Mouse (Mus musculus): ENCODE results near the gene Ifitm7. TPM values are rescaled to one million over a fixed set of nuclear protein-coding genes. Genes with fewer than 3 reads are reported as not detected.

Gene Ifitm7
- total RNA-seq (2015) = not detected in 2 replicates
- total RNA-seq (2017) = 0.22 TPM in 1 of 2 replicates, not detected in the other

DNA sequence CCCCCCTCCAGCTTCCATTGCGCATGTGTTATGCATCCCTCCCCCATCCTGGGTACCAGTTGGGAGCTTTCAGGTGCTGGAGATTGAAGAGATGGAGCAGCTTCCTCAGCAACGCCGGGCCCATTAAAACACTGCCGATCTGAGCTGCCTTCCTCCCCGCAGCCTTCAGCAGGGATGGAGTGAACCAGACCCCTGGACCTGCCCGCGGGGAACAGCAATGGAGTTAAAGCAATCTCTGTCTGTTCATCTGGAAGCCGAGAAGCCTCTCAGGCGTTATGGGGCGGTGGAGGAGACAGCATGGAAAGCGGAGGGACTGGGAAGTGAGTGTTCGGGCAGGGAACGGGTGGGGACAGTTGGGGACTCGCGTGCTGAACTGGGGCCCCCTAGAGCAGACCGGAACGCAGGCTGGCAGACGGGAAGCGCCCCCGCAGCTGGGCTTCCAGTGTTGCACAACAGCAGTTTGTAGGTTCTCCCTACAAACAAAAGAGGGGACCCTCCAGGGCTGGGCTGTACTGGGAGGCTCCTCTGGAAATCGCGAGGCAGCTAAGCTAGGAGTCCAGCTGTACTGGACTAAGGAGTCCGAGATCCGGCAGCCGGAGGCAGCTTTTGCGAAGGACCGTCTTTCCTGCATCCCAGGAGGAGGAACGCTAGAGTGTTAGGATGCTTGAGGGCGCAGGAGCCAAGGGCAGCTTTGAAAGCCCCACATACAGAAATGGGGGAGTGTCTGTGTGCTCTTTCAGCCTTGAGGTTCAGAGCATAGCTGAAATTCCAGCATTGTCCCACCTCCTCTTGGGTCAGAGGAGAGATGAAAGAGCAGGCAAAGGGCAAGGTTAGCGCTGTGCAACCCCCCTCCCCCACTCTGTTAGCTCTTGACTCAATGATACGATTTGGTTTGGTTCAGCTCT is at the start of gene Ifitm7, which contains the start of gene 2900011O08Rik:
Ifitm7 (minus strand) TSS at position 315 of the 905 bp plus-strand sequence.
2900011O08Rik (plus strand) TSS at position 31 of the 905 bp plus-strand sequence.
- ATAC-seq (ENCODE audit: poor library complexity, severe bottlenecking) = peak; percentile 63

GRCm38 (mm10) chr16:14033076-14033475 is 46.4 kb upstream of the Ifitm7 start:
- ATAC-seq (ENCODE audit: poor library complexity, severe bottlenecking) = no peak

- no peak for ATAC-seq (ENCODE audit: poor library complexity, severe bottlenecking)
These were observed 44.0 kb upstream of the Ifitm7 start for GRCm38 (mm10) chr16:14030650-14031049.

DNA sequence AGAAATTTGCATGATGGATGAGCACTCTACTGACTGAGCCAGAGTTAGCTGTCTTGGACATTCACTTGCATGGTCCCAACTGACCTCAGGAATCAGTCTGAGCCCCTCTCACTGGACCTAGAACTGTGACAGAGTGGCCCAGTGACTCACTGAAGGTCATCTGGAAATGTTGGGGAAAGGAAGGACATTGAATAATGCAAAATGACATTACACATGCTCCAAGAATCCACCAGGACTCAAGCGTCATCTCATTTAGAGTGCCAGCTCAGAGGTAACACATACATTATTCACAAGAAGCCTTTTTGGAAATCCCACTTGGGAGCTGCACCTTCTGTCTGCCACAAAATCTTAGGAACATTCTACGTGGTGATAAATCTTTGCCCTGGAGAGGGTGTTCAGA is 43.2 kb upstream of the Ifitm7 start:
- ATAC-seq (ENCODE audit: poor library complexity, severe bottlenecking) = no peak

DNA sequence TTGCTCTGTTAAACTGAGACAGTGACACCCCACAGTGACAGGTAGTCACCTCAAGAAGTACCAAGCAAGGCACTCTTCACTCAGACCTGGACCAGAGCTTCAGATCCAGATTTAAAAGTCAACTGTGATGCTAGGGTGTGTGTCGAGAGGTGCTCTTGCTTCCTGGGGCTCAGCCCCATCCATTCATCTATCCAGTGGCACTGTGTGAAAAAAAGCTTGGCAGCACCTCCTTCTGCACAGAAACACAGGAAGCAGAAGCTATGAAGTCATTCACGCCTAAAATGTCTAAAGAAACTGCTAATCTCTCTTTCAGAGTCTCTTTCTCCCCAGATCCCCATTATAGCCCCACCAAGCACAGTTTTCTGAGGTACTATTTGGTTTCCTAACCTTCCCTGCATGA is 42.4 kb upstream of the Ifitm7 start:
- no peak for ATAC-seq (ENCODE audit: poor library complexity, severe bottlenecking)

DNA sequence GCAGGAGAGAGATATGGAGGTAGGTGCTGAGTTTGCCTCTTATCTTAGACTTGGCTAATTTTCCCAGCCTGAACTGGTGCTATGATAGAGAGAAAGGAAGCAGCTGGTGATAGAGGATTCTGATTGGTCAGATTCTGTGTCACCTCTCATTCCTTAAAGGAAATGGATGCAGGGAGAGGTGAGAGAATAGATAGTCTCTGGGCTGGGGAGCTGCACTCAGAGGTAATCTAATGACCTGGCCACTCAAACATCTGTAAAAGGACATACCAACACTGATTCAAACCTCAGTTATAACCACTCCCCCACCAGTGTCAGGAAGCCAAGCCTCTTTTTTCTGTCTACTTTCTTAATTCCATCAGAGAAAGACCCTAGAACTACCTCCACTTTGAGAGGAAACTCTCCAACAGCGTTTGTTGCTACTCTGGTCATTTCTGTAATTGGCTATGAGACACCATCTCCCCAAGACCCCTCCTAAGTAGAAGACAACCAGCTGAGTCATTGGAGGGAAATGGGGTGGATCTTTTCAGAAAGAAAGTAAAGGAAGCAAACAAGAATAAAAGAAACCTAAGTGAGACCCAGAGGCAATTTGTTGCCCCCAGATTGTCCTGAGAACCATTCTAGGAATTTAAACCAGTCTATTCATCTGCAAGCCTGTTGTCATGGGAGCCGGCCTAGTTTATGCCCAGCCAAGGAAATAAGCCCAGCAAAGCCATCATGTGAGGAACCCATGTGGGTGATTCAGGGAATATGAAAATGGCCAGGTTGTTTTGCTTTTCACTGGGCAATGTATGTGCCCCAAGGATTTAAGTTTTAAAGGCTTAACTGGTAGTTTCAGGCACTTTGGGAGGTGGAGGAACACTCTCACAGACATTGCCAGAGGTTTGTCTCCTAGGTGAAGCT is 38.7 kb upstream of the Ifitm7 start:
- no peak for ATAC-seq (ENCODE audit: poor library complexity, severe bottlenecking)

DNA sequence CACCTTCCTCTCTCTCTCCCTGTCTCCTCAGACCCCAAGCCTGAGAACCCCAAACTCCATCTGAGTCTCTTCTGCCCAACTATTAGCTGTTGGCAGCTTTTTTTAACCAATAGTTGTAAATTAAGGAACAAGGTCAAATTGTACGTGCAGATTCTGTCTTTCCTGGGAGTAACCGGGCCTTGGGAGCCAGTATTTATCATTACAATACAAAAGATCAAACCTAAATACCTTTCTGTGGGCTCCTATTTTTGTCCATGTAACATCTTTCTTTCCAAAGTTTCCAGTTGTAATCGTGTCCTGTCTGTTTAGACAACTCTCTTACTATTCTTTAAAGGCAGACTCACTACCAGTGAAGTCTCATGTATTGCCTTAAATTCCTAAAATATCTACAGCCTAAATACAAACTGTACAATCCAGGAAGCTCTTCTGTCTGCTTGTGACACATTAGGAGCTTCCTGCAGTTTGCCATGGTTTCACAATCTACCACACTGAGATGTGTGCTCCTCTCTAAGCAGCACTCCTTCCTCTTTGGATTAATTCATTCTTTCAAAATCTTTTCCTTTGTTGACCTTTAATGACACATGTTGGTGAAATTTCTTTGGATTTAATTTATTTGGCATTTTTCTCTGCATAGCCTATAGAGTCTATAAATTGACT is 34.6 kb upstream of the Ifitm7 start:
- peak; percentile 72 for ATAC-seq (ENCODE audit: poor library complexity, severe bottlenecking)

GRCm38 (mm10) chr16:14017306-14017705 is 30.6 kb upstream of the Ifitm7 start:
- no peak for ATAC-seq (ENCODE audit: poor library complexity, severe bottlenecking)

- ATAC-seq (ENCODE audit: poor library complexity, severe bottlenecking) = no peak
These were observed 23.3 kb upstream of the Ifitm7 start for GRCm38 (mm10) chr16:14009966-14010365.

- ATAC-seq (ENCODE audit: poor library complexity, severe bottlenecking) = no peak
These were observed 22.0 kb upstream of the Ifitm7 start for GRCm38 (mm10) chr16:14008708-14009107.

- no peak for ATAC-seq (ENCODE audit: poor library complexity, severe bottlenecking)
These were observed 21.4 kb upstream of the Ifitm7 start for GRCm38 (mm10) chr16:14008081-14008480.

GRCm38 (mm10) chr16:14005266-14005665 is 18.6 kb upstream of the Ifitm7 start:
- ATAC-seq (ENCODE audit: poor library complexity, severe bottlenecking) = no peak

GRCm38 (mm10) chr16:14004726-14005125 is 18.0 kb upstream of the Ifitm7 start:
- no peak for ATAC-seq (ENCODE audit: poor library complexity, severe bottlenecking)

GRCm38 (mm10) chr16:14004170-14004569 is 17.5 kb upstream of the Ifitm7 start:
- peak; percentile 27; the same call in 1 of the 2 replicates for ATAC-seq (ENCODE audit: poor library complexity, severe bottlenecking)

DNA sequence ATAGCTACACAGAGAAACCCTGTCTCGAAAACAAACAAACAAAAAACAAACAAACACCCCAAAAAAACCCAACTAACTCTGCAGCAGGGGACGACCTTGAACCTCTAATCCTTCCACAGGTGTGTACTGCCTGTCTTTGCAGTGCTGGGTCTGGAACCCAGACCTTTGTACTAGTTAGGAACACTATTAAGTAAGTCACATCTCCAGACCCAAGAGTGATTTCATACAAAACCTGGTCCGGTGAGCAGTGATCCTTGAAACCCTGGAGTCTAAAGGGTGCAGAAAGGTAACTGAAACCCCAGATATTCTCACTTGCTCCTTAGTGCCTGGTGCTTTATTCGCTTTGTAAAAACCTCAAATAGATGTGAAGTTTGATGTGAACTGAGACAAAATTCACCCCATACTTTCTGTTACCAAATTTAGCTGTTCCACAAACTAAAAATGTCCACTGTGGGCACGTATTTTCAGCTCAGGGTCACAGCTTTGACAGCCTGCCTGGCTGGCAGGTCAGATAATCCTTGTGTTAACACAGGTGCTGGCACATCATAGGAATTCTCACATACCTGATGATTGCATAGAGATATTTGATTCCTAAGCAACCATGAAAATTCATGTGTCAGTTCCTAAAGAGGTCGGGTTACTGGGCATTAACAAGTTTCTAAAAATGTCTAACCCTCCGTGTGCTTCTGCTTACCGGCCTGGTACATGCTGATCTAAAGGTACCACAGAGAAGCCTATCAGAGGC is 16.9 kb upstream of the Ifitm7 start:
- ATAC-seq (ENCODE audit: poor library complexity, severe bottlenecking) = no peak

- no peak for ATAC-seq (ENCODE audit: poor library complexity, severe bottlenecking)
These were observed 7.8 kb upstream of the Ifitm7 start for GRCm38 (mm10) chr16:13994502-13994901.

DNA sequence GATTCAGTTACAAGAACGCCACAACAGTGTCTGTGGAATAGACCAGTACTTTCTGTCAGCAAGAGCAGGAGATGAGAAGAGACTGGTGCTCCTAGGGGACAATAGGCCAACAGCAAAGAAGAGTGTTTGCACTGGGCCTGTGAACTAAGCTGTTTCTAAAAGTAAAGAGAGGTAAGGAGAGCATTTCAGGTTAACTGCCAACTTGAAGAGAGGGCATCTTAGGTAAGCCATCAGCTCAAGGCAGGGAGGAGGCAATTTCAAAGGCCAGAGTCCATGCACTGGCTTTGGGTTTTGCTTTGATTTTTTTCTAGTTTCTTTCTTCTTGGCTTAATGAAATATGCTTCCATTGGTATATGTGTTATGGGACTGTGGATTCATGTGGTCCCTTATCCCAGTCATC is 7.4 kb upstream of the Ifitm7 start:
- no peak for ATAC-seq (ENCODE audit: poor library complexity, severe bottlenecking)

DNA sequence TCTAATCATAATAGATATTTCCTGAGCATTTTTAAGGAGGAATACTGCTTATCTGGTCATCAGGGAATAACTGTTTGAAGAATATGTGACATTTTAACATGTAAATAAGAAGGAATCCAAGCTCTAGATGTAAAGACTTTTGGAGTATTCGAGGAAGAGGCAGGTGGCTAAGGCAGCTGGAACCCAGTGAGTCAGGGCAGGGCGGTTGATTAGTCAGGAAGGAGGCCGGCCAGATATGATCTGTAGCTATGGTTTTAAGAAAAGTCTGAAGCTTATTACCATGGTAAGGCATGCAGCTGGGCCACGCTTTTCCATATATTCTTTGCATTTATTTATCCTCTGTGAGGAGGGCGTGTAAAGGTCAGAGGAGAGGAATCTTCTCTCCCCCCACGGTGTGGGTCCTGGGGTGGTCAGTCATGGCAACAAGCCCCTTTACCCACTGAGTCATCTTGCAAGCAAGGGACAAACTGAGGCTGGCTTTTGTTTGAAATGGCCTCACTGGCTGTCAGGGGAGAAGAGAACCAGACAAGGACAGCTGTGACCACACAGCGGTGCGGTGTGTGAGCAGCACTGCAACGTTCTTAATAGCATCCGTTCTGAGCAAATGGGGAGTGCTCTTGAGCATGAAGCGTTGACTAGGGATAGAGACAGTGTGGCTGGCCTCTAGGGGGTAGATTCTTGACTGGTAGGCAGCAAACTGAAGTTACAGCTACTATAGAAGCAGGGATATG is 6.0 kb upstream of the Ifitm7 start:
- no peak for ATAC-seq (ENCODE audit: poor library complexity, severe bottlenecking)

GRCm38 (mm10) chr16:13986197-13986573 is 503 bp downstream of the Ifitm7 start:
- no peak for ATAC-seq (ENCODE audit: poor library complexity, severe bottlenecking)

DNA sequence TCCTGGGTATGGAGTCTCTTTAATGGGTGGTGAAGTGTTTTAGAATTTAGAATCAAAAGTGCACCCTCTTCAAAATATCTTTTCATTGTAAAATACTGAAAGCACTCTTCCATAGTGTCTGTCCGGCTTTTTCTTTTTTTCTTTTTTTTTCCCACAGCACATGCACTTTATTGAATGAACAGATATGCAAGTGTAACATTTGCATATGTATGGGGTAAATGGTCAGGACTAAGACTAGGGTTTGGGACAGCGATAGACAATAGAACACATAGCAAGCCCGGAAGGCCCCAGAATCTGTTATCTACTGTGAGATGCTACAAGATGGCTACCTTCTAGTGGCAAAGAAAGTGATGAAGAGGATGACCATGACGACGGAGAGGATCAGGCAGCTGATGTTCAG is 3.5 kb downstream of the Ifitm7 start:
- no peak for ATAC-seq (ENCODE audit: poor library complexity, severe bottlenecking)
